Mouse (Mus musculus) right cerebral cortex, postnatal 4 days (tissue): ENCODE results near the gene Naaladl2.
"Not testable (repeated sequence)": the region's sequence is repeated elsewhere in the genome, so short reads cannot be mapped to it uniquely, and the experiment has no call there.

Source experiments
- DNase-seq: peaks from one replicate; pipeline ENCODE4 v3.0.0-alpha.2; 2022

Gene Naaladl2

DNA sequence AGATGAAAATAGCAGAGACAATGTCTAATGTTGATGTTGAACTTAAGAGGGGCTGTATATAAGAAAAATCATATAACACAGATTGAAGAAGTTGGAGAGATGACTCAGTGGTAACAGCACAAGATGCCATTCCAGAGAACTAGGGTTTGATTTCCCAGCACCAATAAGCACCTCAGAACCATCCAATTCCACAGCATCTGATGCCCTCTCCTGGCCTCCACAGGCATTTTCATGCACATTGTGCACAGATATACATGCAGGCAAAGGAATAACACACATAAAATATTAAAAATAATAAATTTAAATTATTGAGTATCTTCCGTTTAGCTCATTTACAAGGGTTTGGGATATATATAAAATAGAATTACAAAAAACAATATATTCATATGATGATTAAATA, 926.6 kb downstream of the Naaladl2 start:
- no peak for DNase-seq

DNA sequence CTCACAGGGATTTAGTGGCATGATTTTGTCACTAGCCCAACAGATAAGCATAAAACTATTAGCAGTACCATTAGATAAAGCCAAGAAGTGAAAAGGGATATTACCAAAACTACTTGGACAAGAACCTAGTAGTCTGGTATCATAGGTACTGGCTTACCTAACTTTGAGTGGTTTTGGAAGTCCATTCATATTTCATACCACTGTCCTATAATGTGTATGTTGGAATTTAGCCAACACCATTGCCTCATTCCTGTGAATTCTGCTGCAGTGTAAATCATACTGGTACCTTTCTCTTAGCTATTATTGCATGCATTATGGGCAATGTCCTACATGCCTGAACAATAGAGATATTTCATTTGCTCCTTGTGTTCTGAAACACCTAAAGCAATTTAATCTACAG, 977.5 kb downstream of the Naaladl2 start:
- DNase-seq = no peak

DNA sequence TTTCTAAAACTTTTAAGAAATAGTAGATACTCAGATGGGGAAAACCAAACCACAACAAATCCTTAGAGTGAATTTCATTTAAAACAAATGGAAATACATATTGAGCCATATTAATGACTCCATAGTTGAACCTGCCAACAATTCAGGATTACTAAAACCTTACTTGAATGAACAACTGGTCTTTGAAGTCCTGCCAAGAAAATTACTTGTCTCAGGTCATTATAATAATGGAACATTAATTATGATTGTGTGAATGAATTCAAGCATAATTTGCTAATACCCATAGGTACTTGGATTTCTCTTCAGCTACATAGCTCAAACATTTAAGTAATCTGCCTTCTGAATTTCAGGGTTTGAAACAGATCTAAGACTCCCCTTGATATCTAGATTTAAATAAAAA, 980.1 kb downstream of the Naaladl2 start:
- no peak for DNase-seq

DNA sequence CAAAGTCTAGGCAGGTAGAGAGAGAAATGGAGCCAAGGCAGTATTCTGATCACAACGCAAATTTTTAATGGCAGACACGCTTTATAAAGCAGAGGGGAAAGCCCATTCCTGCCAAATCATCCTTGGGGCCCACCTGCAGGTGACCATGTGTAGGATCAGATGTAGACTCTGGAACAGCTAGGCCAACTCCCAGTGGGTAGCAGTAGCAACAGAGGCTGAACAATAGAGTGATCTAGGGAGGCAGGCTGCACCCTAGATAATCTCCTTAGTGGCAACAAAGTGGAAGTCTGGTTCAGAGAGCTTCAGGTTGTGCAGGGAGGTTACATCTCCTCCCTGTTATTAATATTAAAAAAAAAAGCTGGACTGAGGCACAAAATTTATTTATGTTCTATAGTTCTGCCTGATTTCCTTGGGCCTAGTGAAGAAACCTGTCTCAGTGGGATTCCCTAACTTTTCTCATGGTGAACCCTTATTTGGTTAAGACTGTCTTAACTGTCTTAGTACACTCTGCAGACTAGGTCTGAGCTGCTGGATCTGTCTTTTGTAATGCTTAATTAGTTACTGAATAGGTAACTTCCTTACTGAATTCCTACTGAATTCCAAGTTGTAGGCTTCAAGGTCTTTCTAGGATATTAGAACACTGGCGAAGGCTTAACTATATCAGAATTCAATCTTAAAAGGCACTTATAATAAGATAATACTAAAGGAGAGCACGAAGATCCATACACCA, 992.8 kb downstream of the Naaladl2 start:
- DNase-seq = not testable (repeated sequence)

DNA sequence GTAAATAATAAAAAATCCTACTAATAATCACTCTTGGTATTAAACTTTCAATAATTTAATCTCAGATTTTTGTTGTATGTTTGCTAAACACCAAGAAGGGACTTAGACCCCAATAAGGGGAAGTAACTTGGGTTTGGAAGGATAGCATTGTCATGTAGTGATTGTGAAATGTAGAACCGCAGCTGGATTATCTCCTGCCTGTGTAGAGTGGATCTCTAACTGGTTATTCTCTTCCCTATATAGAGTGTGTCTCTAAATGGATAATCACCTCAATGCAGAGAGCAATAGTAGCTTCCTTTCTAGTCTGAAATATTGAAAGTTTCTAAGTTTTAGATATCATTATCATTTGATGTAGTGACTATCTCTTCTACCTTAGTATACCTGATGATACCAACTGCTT, 1001.3 kb downstream of the Naaladl2 start:
- DNase-seq = no peak

DNA sequence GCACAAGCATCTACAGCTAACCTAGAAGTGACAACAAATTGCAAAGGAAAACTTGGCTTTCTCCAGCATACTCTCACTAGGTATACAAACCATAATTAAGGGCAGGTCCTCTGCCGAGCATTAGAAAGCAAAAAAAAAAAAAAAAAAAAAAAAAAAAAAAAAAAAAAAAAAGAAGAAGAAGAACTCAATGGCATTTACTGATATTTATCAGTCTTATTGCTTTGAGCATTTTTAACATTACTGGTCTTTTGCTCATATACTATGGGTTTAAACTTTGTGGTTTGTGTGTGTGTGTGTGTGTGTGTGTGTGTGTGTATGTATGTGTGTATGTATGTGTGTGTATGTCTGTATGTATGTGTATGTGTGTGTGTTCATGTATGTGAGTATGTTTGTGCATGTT, 1006.1 kb downstream of the Naaladl2 start:
- no peak for DNase-seq

DNA sequence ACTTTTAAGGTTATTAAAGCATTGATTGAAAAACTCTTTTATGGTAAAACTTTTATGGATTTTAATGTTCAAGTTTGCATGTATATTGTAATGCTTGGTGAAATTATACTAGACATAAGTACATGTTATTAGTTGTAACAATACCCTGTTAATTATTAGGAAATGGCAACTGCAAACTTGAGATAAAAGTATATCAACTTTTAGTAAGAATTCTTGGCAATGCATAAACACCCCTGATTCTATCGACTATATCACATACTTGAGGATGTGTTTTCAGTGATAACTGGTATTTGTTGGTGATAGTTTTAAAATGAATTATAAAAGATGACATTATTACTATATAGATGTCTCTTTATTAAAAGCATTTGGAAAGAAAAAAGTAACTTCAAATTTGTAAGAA, 1017.9 kb downstream of the Naaladl2 start:
- DNase-seq = no peak

DNA sequence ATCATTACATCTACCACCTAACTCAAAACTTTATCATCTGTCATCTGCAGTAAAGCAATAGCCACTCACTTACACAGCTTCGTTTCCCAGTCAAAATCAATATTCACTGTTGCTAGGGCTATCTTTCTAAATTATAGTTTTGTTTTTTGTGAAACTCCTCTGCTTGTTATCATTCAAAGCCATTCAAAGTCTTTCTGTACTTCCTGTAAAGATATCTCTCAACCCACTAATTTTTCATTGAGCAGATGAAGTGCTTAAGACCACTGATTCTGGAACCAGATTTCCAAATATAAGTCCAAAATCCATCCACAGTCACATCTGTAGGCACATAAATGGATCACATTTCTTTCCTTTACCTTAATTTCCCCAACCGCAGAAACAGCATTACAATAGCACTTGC, 1020.0 kb downstream of the Naaladl2 start:
- DNase-seq = no peak

DNA sequence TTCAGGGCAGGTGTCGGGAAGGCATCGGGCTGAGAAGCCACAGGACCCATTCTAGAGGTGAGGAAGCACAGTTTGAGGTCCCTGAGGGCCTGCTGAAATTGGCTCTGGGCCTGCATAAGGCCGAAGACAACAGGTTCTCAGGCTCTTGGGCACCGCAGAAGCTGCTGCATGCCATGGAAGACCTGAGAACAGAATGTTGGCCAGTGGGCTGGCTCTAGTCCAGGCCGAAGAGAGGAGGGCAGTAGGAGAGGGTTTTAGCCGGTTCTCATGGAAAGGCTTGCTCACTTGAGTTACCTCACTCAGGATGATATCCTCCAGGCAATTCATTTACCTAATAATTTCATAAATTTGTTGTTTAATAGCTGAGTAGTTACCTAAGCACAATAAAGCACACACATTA, 1025.9 kb downstream of the Naaladl2 start:
- no peak for DNase-seq

DNA sequence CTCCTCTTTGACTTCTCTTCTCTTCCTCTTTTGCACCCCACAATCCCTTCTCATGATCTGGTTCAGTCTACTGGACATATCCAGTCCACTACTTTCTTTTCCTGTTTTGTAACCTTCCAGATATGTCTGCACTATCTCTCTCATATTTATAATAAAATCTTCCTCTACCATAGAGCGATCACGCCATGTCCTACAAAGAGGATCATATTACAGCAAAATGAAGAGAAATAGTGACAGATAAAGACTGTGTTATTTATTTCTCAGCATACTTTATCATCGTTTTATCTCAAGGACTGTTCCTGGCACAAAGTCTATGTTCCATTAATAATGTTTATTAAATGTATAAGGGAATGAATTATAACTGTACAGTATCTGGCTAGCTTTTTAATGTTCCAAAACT, 1029.2 kb downstream of the Naaladl2 start:
- no peak for DNase-seq

DNA sequence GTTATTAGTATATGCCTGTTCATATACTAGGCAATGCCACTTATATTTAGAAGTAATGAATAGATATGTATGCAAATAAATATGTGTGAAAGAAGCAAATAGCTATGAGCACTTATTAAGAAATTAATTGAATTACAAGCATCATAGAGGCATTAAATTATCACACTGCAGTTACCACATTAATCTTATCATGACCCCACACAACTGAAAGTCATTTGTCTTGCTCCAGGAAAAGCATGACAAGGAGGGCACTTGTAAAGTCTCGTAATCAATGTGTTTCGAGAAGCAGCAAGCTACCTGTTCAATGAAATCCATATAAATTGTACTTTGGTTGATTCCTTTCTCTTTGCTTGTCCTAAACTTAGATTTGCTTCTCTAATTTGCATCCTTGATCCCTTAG, 1030.7 kb downstream of the Naaladl2 start:
- DNase-seq = no peak

DNA sequence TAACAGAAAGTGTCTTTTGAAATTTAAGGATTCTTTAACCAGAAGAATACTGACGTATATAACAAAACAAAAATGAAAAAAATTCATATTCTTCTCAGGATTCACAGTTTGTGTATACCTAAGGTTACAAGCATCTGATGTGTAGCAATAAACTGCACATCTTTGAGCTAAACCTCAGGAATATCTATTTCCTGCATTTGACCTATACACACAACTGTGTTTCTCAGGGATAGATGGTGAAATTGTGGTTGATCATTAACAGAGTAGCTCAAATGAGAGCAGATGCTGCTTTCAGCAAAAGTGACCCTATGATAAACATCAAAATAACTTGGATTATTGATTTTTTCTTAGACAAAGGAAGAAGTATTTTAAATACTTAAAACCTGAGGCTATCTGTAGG, 1037.7 kb downstream of the Naaladl2 start:
- no peak for DNase-seq

DNA sequence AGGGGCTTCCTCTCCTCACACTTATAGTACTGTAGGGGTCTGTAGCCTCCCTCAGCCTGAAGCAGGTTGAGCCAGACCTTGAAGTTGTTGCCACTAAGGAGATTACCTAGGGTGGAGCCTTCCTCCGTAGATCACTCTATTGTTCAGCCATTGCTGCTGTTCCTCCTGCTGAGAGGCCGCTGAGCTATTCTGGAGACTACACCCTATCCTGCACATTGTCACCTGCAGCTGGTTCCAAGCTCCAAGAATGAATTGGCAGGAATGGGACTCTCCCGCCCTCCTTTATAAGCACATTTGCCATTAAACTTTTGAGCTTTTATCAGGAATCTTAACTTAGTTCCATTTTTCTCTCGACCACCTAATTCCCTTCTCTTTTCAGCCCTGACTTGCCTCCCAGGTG, 1064.3 kb downstream of the Naaladl2 start:
- DNase-seq = no peak

DNA sequence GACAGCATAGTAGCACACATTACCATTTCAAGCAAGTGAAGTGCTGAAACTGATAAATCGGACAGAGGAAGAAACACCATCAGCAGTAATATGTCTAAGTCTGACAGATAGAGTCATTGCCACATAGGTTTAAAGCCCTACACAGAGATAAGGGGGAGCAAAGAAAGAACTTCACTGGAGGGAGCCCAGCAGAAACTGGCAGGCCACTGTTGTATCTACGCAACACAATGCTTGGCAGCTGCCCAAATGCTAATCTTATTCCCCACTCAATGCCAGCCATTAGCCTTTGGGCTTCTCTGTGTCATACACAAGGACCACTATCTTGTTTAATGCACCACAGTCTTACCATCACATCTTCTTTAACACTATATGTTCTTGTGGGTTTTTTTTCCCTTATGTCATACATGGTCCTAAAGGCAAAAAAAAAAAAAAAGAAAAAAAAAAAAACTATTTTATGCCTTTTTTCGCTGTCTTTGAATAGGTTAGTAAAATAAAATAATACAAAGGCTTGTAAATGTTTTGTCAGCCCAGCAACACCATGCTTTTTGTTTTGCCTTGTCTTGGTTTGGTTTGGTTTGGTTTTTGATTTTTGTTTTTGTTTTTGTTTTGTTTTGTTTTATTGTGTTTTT, 1072.8 kb downstream of the Naaladl2 start:
- no peak for DNase-seq

DNA sequence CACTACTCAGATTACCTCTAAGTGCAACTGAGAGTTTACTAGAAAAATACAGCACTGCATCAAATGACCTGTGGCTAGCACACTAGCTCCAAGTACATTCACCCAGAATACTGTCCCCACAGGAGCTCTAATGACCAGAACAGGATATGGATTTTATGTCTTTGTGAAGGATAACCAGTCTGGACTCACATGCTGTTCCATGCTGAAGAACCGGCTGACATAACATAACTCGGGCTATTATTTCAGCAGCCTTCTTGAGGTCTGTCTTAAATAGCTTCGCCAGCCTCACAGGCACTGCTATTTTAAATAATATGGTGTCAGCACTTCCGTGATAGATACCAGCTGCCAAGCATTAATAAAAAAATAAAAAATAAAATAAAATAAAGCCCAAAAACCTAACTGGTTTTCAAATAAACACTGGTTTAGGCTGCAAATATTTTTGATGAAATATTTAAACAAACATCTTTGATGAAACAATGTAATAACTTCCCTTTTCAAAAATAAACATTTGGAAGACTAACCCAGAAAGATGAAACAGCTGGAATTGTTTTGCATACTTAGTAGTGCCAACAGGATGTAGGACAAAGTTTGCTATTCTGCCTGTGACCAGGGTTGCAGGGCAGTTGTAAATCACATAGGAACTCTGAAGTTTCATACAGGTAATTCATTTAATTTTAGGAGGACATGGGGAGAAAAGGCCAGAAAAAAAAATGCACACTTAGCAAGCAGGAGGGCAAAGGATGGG, 1073.5 kb downstream of the Naaladl2 start:
- no peak for DNase-seq

DNA sequence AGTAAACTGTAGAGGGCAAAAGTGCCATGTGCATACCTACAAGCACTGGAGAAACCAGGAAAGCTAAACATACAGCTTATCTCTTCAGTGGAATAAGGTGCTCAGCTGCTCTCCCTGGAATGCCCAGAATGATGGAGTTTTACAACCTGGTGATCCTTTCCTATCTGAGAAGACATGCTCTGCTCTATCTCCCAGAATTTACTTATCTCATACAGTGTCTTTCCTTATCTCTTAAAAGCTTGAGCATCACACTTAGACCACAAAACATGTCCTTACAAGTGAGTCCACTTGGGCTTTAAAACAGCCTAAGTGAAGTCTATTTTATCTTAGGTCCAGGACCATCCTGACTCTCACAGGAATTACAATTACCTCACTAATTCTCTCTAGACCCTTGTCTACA, 1095.8 kb downstream of the Naaladl2 start:
- no peak for DNase-seq

DNA sequence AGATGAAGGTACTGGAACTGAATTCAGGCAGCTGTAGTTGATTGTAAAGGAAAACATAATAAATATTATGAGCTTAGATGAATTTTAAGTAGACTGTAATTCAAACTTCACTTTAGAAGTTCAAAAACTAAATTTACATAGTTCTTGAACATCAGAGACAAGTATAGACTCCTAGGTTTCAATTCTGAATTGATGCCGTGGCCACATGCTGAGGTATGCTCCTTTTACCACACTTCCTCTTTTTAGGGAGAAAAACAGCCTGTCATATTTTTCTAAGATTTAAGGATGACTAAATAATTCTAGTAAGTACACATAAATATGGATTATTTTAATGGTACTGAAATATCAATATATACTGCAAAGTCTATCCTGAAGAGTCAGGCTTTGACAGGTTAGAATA, 1142.3 kb downstream of the Naaladl2 start:
- no peak for DNase-seq

DNA sequence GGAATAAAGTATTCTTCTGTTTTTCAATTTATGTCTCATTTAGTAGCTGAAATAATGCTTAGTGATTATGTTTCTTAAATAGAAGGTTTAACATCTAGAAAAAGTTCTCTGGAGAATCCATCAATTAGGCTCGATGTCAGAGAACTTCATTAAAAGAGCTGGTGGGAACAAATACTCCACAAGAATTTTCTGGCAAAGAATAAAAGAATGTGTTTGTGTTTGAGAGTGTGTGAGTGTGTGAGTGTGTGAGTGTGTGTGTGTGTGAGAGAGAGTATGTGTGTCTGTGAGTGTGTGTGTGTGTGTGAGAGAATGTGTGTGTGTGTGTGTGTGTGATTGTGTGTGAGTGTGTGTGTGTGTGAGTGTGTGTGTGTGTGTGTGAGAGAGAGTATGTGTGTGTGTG, 1170.3 kb downstream of the Naaladl2 start:
- DNase-seq = no peak

DNA sequence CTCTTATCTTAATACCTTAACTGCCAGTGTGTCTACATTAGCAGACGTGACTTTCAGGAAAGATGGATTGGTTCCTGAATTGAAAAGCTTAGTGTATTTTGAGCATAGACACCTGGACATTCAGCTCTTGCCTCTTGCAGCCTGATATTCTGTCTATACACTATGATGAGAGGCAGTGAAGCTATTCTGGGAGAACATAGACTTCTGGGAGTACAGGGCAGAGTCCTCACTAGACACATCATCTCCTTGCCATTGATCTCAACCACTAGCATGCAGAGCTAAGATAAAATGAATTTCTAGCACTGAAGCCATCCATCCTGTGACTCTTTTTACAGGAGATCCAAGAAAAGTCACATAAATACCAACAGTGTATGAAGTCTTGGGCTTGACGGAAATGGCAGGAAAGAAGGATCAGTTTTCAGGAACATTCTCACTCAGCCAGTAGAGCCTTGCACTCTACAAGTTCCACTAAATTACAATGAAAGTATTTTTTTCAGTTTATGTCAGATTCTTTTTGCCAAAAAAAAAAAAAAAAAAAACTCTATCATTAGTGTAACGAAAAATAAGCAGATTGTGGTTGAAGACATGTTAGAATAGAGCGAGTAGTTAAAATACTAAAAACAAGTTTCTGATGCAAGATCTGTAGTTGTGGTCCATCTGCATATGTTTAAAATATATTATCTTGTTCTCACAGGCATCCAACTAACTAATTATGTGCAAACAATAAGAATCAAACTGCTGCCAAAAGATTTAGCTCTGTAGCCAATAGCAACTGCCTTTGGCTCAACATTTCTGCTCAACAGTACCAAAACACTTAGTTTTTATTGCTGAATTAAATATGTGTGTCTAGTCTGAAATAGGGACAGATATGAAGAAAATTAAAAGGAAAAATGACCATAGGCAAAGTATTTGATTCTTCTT, 1171.1 kb downstream of the Naaladl2 start:
- no peak for DNase-seq

DNA sequence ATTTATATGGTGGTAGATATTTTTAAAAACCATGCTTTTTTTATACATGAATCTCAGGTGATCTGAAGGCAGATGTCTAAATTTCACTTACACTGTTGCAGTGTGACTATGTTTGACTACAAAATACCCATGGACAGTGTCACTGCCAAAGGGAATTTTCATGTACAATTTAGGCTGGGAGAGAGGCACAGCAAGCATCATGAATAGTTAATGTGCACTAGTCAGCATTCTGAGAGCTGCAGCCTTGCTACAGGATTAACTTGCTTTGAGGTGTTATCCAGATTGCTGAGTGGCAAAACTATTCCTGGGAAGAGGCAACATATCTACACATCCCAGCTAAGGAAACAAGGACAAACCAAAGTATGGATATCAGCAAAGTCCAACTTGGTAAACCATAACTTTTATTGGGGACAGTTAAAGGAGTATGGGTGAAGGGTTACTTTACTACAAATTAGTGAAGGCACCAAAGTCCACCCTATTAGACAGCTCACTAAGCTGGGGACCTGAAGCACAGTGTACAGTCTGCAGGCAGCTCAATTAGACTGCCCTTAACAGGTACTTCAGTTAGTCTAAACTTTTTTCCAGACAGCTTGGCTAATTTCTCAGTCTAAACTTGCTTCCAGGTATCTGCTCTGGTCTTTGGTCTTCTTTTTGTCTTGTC, 1181.0 kb downstream of the Naaladl2 start:
- DNase-seq = no peak

DNA sequence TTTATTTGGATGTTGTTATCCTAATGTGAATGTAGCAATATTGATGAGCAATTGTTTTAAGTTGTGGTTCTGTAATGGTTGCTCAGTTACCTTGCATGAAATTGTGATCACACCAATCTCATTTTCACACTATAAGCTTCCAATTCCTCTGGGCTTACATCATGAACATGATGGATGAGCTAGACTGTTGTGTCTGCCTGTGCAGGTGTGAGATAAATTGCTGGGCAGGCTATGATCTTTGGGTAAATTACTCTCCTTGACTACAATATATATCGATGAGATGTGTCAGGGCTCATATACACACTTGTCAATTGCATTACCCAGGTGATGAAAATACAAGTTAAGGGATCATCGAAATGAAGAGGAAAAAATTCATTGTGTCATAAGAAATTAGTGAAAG, 1197.9 kb downstream of the Naaladl2 start:
- no peak for DNase-seq

DNA sequence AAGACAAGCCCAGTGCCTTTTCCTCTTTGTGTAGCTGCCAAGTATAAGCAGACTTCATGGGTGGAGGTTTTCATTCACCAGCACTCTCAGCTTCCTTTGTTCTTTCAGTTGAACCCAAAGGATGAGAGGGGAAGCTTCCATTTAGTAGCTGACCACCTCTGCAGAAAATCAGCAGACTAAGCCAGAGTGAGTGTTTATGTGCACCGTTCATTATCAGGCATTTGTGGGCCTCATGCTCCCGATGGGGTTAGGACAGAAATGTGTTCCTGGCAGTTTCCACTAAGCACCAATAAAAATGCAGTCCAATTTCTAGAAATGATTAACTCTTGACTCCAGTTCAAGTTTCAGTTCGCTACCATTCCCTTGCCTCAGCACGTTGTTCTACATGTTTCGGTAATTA, 1206.8 kb downstream of the Naaladl2 start:
- no peak for DNase-seq

DNA sequence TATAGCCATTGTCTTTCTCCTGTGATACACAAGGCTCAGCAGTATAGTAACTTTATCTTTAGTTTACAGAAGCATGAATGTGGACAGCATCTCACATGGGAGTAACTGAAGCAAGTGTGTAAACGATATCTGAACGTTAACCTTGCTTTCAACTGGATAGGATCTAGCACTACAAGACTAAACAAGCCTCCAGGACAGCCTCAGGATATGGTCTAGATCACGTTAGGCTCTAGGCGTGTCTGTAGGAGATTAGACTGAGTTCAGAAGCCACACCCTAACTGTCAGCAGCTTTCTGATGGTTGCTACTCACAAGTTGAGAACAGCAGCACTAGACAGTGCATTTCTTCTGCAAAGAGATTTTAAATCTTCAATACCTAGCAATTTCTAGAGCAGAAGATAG, 1216.0 kb downstream of the Naaladl2 start:
- DNase-seq = no peak
